Mouse (Mus musculus) cortical plate, adult 2 months (tissue): Measurements from ENCODE around the gene Klhdc8b. TPM values are rescaled to one million over a fixed set of nuclear protein-coding genes. Genes with fewer than 3 reads are reported as not detected.
A peak's percentile ranks its signal among the peaks of the same experiment; 100 is the strongest.

Experiments used
- H3K27ac ChIP-seq: fragments of 200-500 bp; 2 replicates; pipeline ENCODE4 v1.5.1; 2012; ENCODE audit warnings: low read length, control low read depth, inconsistent platforms; ENCODE audit not compliant: insufficient read depth
- H3K4me1 ChIP-seq: fragments of 200-500 bp; 2 replicates; pipeline ENCODE4 v1.6.1; 2011; ENCODE audit warnings: low read length; ENCODE audit not compliant: control insufficient read depth, insufficient read depth
- H3K4me3 ChIP-seq: fragments of 200-500 bp; 2 replicates; pipeline ENCODE4 v1.5.1; 2011; ENCODE audit warnings: mild to moderate bottlenecking, low read length, control low read depth; ENCODE audit not compliant: insufficient read depth
- CTCF ChIP-seq: fragments of 200-500 bp; IDR thresholded peaks from 2 replicates; pipeline ENCODE4 v1.5.1; 2011; ENCODE audit warnings: mild to moderate bottlenecking, control low read depth, low read length; ENCODE audit not compliant: insufficient read depth; ENCODE audit errors: extremely low read depth
- POLR2A ChIP-seq: fragments of 200-500 bp; IDR thresholded peaks from 2 replicates; pipeline ENCODE4 v1.6.1; 2011; ENCODE audit warnings: mild to moderate bottlenecking, low read length, control low read depth; ENCODE audit not compliant: insufficient read depth; ENCODE audit errors: extremely low read depth
- polyA plus RNA-seq: library from polyadenylated mRNA; depleted of rRNA; stranded (reverse); fragments of >200 nt; gene quantifications from 2 replicates; pipeline ENCODE4 v1.2.3, GENCODE M21; 2012; rRNA removed

Gene Klhdc8b
- polyA plus RNA-seq, result 44.9 and 46.1 TPM in 2 replicates

DNA sequence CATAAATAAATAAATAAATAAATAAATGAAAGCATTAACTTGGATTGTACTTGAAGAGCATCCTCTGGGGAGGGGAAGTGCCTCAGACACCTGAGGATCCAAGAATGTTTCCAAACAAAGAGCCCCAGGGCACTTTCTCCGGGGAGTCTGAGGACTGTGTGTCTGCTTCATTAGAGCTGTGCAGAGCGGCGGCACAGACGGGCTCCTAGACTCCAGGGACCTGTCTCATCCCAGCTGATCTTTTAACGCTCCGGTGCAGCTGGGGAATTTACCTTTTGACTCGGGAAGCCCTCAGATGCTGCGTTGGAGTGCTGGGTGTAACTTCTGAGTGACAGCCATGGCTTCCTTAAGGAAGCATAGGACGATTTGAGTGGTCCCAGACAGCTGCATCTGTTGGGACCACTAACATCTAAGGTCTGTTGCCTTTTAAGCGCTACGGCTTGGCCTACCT lies at the start of gene Klhdc8b:
Klhdc8b (minus strand) TSS at position 401 of the 451 bp plus-strand sequence.
- Histone ChIP-seq H3K4me3 (peak within 1 kb of the TSS; percentile 84), H3K27ac (peak within 1 kb of the TSS; percentile 43; the same call in 1 of the 2 replicates), H3K4me1 (peaks cover 8% of the 10 kb centered on the region; the same call in 1 of the 2 replicates)
- TF ChIP-seq POLR2A (no peak), CTCF (no peak)

DNA sequence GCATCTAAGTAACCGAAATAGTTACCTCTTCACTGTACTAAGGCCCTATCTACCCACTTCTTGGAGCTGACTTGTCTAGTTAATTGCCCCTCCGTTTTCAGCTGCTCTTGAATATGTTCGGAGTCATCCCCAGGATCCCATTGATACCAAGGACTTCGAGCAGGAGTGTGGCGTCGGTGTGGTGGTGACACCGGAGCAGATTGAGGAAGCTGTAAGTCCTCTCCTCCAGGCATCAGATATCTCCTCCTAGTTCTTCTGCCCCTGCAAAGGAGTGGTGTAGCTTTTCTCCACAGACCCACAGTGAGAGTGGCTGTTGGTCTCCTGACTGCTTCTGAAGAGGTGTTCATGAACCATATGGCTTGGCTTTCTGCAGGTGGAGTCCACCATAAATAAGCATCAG lies 47.4 kb upstream of the Klhdc8b start:
- Histone ChIP-seq H3K4me3 (peak overlapping the region; percentile 64; the same call in 1 of the 2 replicates), H3K4me1 (peaks cover 3% of the 10 kb centered on the region; the same call in 1 of the 2 replicates), H3K27ac (no peak overlapping the region)
- TF ChIP-seq CTCF (no peak), POLR2A (no peak)

- peak; percentile 84 for TF ChIP-seq POLR2A
- no peak for TF ChIP-seq CTCF
- Histone ChIP-seq H3K27ac (no peak within 1 kb of the TSS; the same call in 1 of the 2 replicates), H3K4me3 (peak within 1 kb of the TSS; percentile 64), H3K4me1 (peaks cover 3% of the 10 kb centered on the region; the same call in 1 of the 2 replicates)
Measured at GRCm38 (mm10) chr9:108507619-108508434, 46.4 kb upstream of the Klhdc8b start, which contains the start of gene Qars. TSS of gene Qars (plus strand) at chr9:108507706.

- no peak for TF ChIP-seq POLR2A
- no peak for TF ChIP-seq CTCF
- Histone ChIP-seq H3K4me1 (peaks cover 3% of the 10 kb centered on the region; the same call in 1 of the 2 replicates), H3K4me3 (no peak overlapping the region; the same call in 1 of the 2 replicates), H3K27ac (no peak overlapping the region)
Measured at GRCm38 (mm10) chr9:108506901-108507300, 45.5 kb upstream of the Klhdc8b start.

- H3K27ac ChIP-seq, result no peak overlapping the region
- H3K4me3 ChIP-seq, result no peak overlapping the region
- no peaks in the 10 kb centered on the region for H3K4me1 ChIP-seq
- no peak for TF ChIP-seq POLR2A
- TF ChIP-seq CTCF, result no peak
Measured at GRCm38 (mm10) chr9:108499943-108500342, 38.6 kb upstream of the Klhdc8b start.

- Histone ChIP-seq H3K4me1 (no peaks in the 10 kb centered on the region), H3K27ac (no peak overlapping the region), H3K4me3 (no peak overlapping the region)
- TF ChIP-seq POLR2A, result no peak
- TF ChIP-seq CTCF, result no peak
Measured at GRCm38 (mm10) chr9:108499231-108499630, 37.9 kb upstream of the Klhdc8b start.

GRCm38 (mm10) chr9:108494905-108495304 lies 33.5 kb upstream of the Klhdc8b start:
- Histone ChIP-seq H3K4me3 (no peak overlapping the region), H3K4me1 (peaks cover 4% of the 10 kb centered on the region; the same call in 1 of the 2 replicates), H3K27ac (no peak overlapping the region)
- no peak for TF ChIP-seq POLR2A
- no peak for TF ChIP-seq CTCF

DNA sequence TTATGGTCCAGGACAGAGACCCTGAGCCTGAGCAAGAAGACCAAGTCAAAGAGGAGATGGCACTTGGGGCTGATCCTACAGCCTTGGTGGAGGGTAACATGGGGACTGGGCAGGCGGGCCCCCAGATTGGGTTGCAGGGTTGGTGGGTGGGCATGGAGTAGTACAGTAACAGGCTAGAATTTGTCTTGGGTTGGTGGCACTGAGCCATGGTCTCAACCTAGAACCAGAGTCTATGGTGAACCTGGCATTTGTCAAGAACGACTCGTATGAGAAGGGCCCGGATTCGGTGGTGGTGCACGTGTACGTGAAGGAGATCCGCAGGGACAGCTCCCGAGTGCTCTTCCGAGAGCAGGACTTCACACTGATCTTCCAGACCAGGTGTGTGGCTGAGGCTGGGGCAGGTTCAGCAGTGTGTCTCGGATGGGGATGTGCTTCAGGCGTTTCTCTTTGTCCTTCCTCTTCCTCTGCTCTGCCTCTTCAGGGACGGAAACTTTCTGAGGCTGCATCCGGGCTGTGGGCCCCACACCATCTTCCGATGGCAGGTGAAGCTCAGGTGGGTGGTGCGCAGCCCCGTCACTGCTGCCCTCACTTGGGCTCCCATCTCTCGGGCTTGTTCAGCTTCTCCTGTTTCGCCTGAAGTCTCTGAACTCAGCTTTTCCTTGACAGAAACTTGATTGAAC lies 32.9 kb upstream of the Klhdc8b start:
- Histone ChIP-seq H3K4me1 (peaks cover 4% of the 10 kb centered on the region; the same call in 1 of the 2 replicates), H3K27ac (no peak overlapping the region), H3K4me3 (no peak overlapping the region)
- TF ChIP-seq CTCF, result no peak
- TF ChIP-seq POLR2A, result no peak

DNA sequence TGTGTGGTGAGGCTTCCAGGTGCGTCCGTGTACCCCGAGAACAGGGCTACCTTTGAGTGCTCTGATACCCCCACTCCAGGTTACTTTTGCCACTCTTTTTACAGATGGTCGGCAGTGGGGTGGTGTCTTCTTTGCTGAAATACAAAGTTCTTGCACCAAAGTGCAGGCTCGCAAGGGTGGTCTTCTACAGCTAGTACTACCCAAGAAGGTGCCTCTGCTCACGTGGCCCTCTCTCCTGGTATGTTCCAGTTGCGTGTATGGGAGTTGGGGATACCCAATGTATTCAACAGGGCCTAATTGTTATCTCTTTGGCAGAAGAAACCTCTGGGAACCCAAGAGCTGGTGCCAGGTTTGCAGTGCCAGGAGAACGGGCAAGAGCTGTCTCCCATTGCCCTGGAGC lies 31.9 kb upstream of the Klhdc8b start:
- no peak overlapping the region for H3K4me3 ChIP-seq
- H3K4me1 ChIP-seq, result peaks cover 4% of the 10 kb centered on the region; the same call in 1 of the 2 replicates
- no peak overlapping the region for H3K27ac ChIP-seq
- no peak for TF ChIP-seq CTCF
- TF ChIP-seq POLR2A, result no peak
